Mouse (Mus musculus): Measurements from ENCODE around the gene Prx. TPM values are rescaled to one million over a fixed set of nuclear protein-coding genes. Genes with fewer than 3 reads are reported as not detected.

Gene Prx
- polyA plus RNA-seq (2015; fragmentation: Illumina TruSeq; extraction: RNeasy Lipid Tissue Mini Kit (QIAGEN cat#74804); ENCODE audit: insufficient read depth, low read depth, low replicate concordance): 0.46 TPM

DNA sequence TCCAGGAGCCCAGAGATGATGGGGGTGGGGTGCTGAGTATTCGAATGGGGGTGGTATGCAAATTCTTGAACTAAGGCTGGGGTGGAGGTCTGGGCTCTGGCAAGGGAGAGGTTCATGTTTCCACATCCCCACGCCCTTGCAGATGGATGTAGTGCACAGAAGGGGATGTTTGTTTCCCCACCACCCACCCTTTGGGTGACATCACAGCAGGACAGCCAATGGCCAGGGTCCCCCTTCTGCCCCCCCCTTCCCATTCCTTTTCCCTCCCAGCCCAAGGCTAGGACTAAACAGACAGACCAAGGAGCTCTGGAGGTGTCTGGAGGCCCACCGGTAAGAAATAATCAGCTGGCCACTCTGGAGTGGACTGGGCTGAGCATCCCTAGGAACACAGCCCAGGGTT lies at the start of gene Prx:
Gene Prx (plus strand): TSS at position 289 of the 400 bp plus-strand sequence.

DNA sequence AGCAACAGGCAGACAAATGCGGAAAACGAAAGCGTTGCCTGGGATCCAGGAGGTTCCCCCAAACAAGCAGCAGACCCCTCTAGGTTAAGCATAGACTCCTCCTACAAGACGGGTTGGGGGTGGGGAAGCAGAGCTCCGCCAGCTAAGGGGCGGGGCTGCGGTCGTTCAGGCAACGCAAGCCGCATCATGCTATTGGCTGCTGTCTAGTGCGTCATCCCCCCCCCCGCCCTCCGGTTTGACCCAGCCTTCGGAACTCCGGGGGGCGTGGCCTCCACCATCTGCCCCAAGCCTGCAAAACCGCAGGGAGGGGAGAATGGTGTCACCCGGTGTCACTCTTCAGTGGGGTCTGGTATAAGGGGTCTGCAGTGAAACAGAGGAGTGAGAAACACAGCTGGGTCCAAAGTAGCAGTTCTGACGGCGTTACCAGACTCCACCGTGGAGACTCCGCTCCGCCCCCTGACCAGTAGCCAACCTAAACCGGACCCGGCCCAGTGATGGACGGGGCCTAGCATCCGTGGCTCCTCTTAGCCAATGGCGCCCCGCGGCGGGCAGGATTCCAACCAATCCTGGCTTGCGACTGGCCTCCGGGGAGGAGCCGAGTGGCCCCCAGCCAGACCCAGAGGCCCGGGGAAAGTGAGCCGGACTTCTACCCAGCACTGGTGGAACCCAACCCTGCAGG lies 25.8 kb upstream of the Prx start, which contains the start of gene Sertad3:
Gene Sertad3 (plus strand): TSS at position 613 of the 679 bp plus-strand sequence.

DNA sequence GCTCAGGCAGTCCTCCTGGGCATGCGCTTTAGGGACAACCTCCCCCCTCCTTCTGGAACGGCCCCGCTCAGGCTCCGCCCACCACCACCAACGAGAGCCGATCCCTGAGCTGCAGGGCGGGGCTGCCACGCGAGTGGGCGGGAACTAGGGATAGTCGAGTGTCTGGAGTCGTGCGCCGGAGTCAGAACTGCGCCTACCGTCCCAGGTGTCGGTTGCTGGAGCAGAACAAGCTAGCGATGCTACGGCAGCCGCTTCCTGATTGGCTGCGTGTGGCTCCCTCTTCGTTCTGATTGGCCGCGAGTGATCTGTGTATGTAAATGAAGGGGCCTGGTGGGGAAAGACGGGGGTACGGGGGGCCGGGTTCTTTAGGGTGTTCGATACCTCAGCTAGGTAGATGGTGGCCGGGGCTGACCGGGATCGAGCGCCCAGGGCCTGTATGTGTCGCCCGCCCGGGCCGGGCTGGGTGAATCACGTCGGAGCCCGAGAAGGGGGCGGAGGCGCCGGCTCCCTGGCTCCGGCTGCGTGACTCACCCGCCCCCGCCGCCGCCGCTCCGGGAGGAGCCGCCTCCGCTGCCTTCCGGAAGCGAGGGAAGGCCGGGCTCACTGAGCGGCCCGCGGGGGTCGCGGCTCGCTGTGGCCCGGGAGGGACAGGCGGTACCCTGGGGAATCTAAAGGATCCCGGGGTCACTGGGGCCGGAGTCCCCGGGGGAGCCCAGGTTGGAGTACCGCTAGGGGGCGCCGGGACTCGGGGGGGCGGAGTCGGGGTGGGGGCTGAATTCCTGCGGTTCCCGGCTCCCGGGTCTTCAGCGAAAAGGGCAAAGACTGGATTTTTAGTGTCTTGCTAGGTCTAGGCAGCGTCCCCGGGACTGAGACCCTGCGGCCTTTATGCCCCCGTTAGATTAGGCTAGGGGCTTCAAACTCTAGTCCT lies 12.1 kb upstream of the Prx start, which contains the start of gene Sertad1:
Gene Sertad1 (plus strand): TSS at position 141 of the 928 bp plus-strand sequence.

DNA sequence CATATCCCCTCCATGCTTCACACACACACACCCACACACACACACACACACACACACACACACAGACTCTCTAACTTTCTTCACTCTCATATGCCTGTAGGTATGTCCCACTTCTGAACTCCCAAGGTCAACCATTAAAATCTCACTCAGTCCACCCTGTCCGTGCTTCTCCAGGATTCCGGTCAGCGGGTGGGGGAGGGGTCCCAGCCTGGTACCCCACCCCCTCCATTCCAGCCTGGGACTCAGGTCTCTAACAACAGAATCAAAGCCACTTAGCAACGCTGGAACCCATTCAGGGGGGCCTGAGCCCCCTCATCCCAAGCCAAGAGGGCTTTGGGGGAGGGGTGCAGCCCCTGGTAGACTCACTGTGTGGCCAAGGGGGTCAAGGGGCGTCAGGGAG lies 23.8 kb downstream of the Prx start, which contains the start of gene Hipk4:
Gene Hipk4 (plus strand): TSS at position 301 of the 400 bp plus-strand sequence.

DNA sequence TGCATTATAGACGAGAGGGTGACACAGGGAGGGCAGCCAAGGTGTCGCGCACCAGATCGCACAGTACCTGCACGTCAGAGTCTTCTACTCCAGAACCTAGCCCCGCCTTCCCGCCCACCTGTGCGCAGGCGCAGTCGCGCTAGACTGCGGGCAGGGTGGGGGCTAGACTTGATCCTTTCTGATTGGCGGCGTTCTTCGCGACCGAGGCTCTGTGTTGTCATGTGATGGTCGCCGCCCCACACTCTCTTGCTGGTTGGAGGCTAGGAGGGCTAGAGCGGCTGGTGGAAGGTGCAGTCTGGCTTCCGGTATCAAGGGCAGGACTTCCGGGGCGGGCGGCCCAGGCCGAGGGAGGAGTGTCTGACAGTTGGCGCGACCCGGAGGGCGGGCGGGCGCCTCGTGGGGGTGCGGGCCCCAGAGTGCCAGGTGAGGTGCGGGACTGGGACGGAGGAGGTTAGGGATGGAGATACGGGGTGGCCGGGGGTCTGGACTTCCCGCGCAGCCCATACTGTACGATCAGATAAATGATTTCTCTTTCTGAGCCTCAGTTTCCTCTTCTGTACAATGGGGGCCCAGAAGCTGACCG lies 53.9 kb downstream of the Prx start, which contains the start of the genes Pld3 and 2310022A10Rik:
Gene Pld3 (minus strand): TSS at position 288 of the 583 bp plus-strand sequence.
Gene 2310022A10Rik (plus strand): TSS at position 303 of the 583 bp plus-strand sequence.

Other genes with a start within 250 kb of the Prx start
- 4.9 TPM for gene Numbl, start 240.9 kb upstream of the Prx start, polyA plus RNA-seq (2015; fragmentation: Illumina TruSeq; extraction: RNeasy Lipid Tissue Mini Kit (QIAGEN cat#74804); ENCODE audit: insufficient read depth, low read depth, low replicate concordance)
- gene Ltbp4, start 161.6 kb upstream of the Prx start, polyA plus RNA-seq (2015; fragmentation: Illumina TruSeq; extraction: RNeasy Lipid Tissue Mini Kit (QIAGEN cat#74804); ENCODE audit: insufficient read depth, low read depth, low replicate concordance): 121 TPM
- 11.7 TPM for gene Shkbp1, start 143.3 kb upstream of the Prx start, polyA plus RNA-seq (2015; fragmentation: Illumina TruSeq; extraction: RNeasy Lipid Tissue Mini Kit (QIAGEN cat#74804); ENCODE audit: insufficient read depth, low read depth, low replicate concordance)
- not detected for gene Gm20479, start 141.9 kb upstream of the Prx start, polyA plus RNA-seq (2015; fragmentation: Illumina TruSeq; extraction: RNeasy Lipid Tissue Mini Kit (QIAGEN cat#74804); ENCODE audit: insufficient read depth, low read depth, low replicate concordance)
- 2.4 TPM for gene Sptbn4, start 51.6 kb upstream of the Prx start, polyA plus RNA-seq (2015; fragmentation: Illumina TruSeq; extraction: RNeasy Lipid Tissue Mini Kit (QIAGEN cat#74804); ENCODE audit: insufficient read depth, low read depth, low replicate concordance)
- 9.3 TPM for gene Blvrb, start 51.3 kb upstream of the Prx start, polyA plus RNA-seq (2015; fragmentation: Illumina TruSeq; extraction: RNeasy Lipid Tissue Mini Kit (QIAGEN cat#74804); ENCODE audit: insufficient read depth, low read depth, low replicate concordance)
- gene Sertad3, start 25.6 kb upstream of the Prx start, polyA plus RNA-seq (2015; fragmentation: Illumina TruSeq; extraction: RNeasy Lipid Tissue Mini Kit (QIAGEN cat#74804); ENCODE audit: insufficient read depth, low read depth, low replicate concordance): 2.8 TPM
- 8.8 TPM for gene Sertad1, start 12.4 kb upstream of the Prx start, polyA plus RNA-seq (2015; fragmentation: Illumina TruSeq; extraction: RNeasy Lipid Tissue Mini Kit (QIAGEN cat#74804); ENCODE audit: insufficient read depth, low read depth, low replicate concordance)
- not detected for gene Hipk4, start 23.9 kb downstream of the Prx start, polyA plus RNA-seq (2015; fragmentation: Illumina TruSeq; extraction: RNeasy Lipid Tissue Mini Kit (QIAGEN cat#74804); ENCODE audit: insufficient read depth, low read depth, low replicate concordance)
- gene Pld3, start 53.9 kb downstream of the Prx start, polyA plus RNA-seq (2015; fragmentation: Illumina TruSeq; extraction: RNeasy Lipid Tissue Mini Kit (QIAGEN cat#74804); ENCODE audit: insufficient read depth, low read depth, low replicate concordance): 35.8 TPM
- gene 2310022A10Rik, start 53.9 kb downstream of the Prx start, polyA plus RNA-seq (2015; fragmentation: Illumina TruSeq; extraction: RNeasy Lipid Tissue Mini Kit (QIAGEN cat#74804); ENCODE audit: insufficient read depth, low read depth, low replicate concordance): 3.6 TPM
- 25.0 TPM for gene Akt2, start 92.2 kb downstream of the Prx start, polyA plus RNA-seq (2015; fragmentation: Illumina TruSeq; extraction: RNeasy Lipid Tissue Mini Kit (QIAGEN cat#74804); ENCODE audit: insufficient read depth, low read depth, low replicate concordance)
- gene Ttc9b, start 154.6 kb downstream of the Prx start, polyA plus RNA-seq (2015; fragmentation: Illumina TruSeq; extraction: RNeasy Lipid Tissue Mini Kit (QIAGEN cat#74804); ENCODE audit: insufficient read depth, low read depth, low replicate concordance): not detected
- 5.3 TPM for gene Map3k10, start 175.3 kb downstream of the Prx start, polyA plus RNA-seq (2015; fragmentation: Illumina TruSeq; extraction: RNeasy Lipid Tissue Mini Kit (QIAGEN cat#74804); ENCODE audit: insufficient read depth, low read depth, low replicate concordance)
- gene Zfp607b, start 190.0 kb downstream of the Prx start, polyA plus RNA-seq (2015; fragmentation: Illumina TruSeq; extraction: RNeasy Lipid Tissue Mini Kit (QIAGEN cat#74804); ENCODE audit: insufficient read depth, low read depth, low replicate concordance): 0.39 TPM
- gene Zfp60, start 232.1 kb downstream of the Prx start, polyA plus RNA-seq (2015; fragmentation: Illumina TruSeq; extraction: RNeasy Lipid Tissue Mini Kit (QIAGEN cat#74804); ENCODE audit: insufficient read depth, low read depth, low replicate concordance): 2.9 TPM